Mouse (Mus musculus) stomach, postnatal 0 days (tissue): Measurements from ENCODE around the gene Naa35.

Source experiments
- CTCF ChIP-seq: IDR thresholded peaks from 2 replicates; pipeline ENCODE4 v1.5.1; 2016; ENCODE audit warnings: antibody characterized with exemption, low read depth, mild to moderate bottlenecking, moderate library complexity
- EP300 ChIP-seq: optimal IDR thresholded peaks from 2 replicates; pipeline ENCODE3; 2016; ENCODE audit warnings: antibody characterized with exemption

- TF ChIP-seq CTCF = no peak
- no peak for TF ChIP-seq EP300
These were observed 35.7 kb upstream of the Naa35 start for GRCm38 (mm10) chr13:59549318-59549798.
